Mouse (Mus musculus): ENCODE measurements at regions not wholly inside any gene's neighbourhood (a gene's known extent, or its start where the extent isn't known, plus 50 kb on each side); places are given as distances from the start of the nearest gene placed in this dataset.

DNA sequence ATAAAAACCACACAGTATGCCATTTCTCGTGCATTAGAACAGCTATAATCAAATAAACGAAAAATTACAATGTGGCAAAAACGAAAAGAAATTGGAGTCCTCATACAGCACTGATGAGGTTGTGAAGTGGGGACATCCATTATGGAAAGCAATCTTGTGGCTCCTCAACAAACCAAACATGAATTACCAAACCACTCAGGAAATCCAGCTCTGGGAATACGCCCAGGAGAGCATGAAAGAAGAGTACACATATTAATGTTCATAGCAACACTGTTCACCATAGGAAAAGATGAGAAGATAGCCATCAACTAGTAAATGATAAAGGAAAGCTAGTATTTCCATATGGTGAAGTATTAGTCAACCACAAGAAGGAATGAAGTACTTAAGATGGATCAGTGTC is 68.3 kb upstream of the Ptgfr start:
- in situ Hi-C loops (cut with MboI; ENCODE audit: low sequenced_read_pairs in 2 of 2, unreplicated experiment in 2 of 2) = no loop called here
- Histone ChIP-seq H3K4me1 (ENCODE audit: control insufficient read depth in 2 of 2, insufficient read depth in 2 of 2, low read length in 2 of 2, poor library complexity in 1 of 2) (no peaks in the 10 kb centered on the region), H3K36me3 (ENCODE audit: control insufficient read depth, insufficient read depth, low read length, poor library complexity, severe bottlenecking) (no peaks in the 10 kb centered on the region), H3K27ac (ENCODE audit: insufficient read depth, low read depth, low read length, poor library complexity, severe bottlenecking) (no peak overlapping the region), H3K4me3 (ENCODE audit: insufficient read depth in 1 of 2, low read depth in 1 of 2, low read length in 2 of 2, poor library complexity in 1 of 2, severe bottlenecking in 1 of 2) (no peak overlapping the region), H3K9ac (ENCODE audit: insufficient read depth, low read depth, low read length, poor library complexity, severe bottlenecking) (no peak overlapping the region), H3K9me3 (ENCODE audit: control insufficient read depth, insufficient read depth, low read depth, low read length) (no peaks in the 10 kb centered on the region)
- DNase-seq (ENCODE audit: low read depth, low spot score) = no peak
- TF ChIP-seq HCFC1 (IDR thresholded peaks at IDR 0.05; ENCODE audit: borderline replicate concordance, insufficient read depth, low read length) (no peak), MAFK (IDR thresholded peaks at IDR 0.05; ENCODE audit: insufficient read depth, low read depth, low read length) (no peak), ZNF384 (IDR thresholded peaks at IDR 0.05; ENCODE audit: low read depth, low read length) (no peak), ZC3H11A (IDR thresholded peaks at IDR 0.05; ENCODE audit: borderline replicate concordance, low read depth, low read length) (no peak), CHD2 (IDR thresholded peaks at IDR 0.05; ENCODE audit: low read depth, low read length) (no peak)

- DNase-seq (ENCODE audit: low read depth, low spot score) = no peak
- H3K9ac ChIP-seq (ENCODE audit: insufficient read depth, low read depth, low read length, poor library complexity, severe bottlenecking) = no peak overlapping the region
- H3K9me3 ChIP-seq (ENCODE audit: control insufficient read depth, insufficient read depth, low read depth, low read length) = no peaks in the 10 kb centered on the region
- TF ChIP-seq ZC3H11A (IDR thresholded peaks at IDR 0.05; ENCODE audit: borderline replicate concordance, low read depth, low read length) (no peak), HCFC1 (IDR thresholded peaks at IDR 0.05; ENCODE audit: borderline replicate concordance, insufficient read depth, low read length) (no peak), ZNF384 (IDR thresholded peaks at IDR 0.05; ENCODE audit: low read depth, low read length) (no peak), CHD2 (IDR thresholded peaks at IDR 0.05; ENCODE audit: low read depth, low read length) (no peak), MAFK (IDR thresholded peaks at IDR 0.05; ENCODE audit: insufficient read depth, low read depth, low read length) (no peak)
- H3K27ac ChIP-seq (ENCODE audit: insufficient read depth, low read depth, low read length, poor library complexity, severe bottlenecking) = no peak overlapping the region
- H3K4me3 ChIP-seq (ENCODE audit: insufficient read depth in 1 of 2, low read depth in 1 of 2, low read length in 2 of 2, poor library complexity in 1 of 2, severe bottlenecking in 1 of 2) = no peak overlapping the region
- peaks cover 0 to 2% of the 10 kb centered on the region in 2 experiments; a peak in 1 of 4 replicates for H3K4me1 ChIP-seq (ENCODE audit: control insufficient read depth in 2 of 2, insufficient read depth in 2 of 2, low read length in 2 of 2, poor library complexity in 1 of 2)
- no peaks in the 10 kb centered on the region for H3K36me3 ChIP-seq (ENCODE audit: control insufficient read depth, insufficient read depth, low read length, poor library complexity, severe bottlenecking)
- in situ Hi-C loops (cut with MboI; ENCODE audit: low sequenced_read_pairs in 2 of 2, unreplicated experiment in 2 of 2) = no loop called here
Measured at GRCm38 (mm10) chr3:151903169-151903568, 65.7 kb upstream of the Ptgfr start.

GRCm38 (mm10) chr3:151902216-151902827 is 64.9 kb upstream of the Ptgfr start:
- Histone ChIP-seq H3K36me3 (ENCODE audit: control insufficient read depth, insufficient read depth, low read length, poor library complexity, severe bottlenecking) (no peaks in the 10 kb centered on the region), H3K27ac (ENCODE audit: insufficient read depth, low read depth, low read length, poor library complexity, severe bottlenecking) (no peak overlapping the region), H3K9ac (ENCODE audit: insufficient read depth, low read depth, low read length, poor library complexity, severe bottlenecking) (no peak overlapping the region), H3K4me3 (ENCODE audit: insufficient read depth in 1 of 2, low read depth in 1 of 2, low read length in 2 of 2, poor library complexity in 1 of 2, severe bottlenecking in 1 of 2) (no peak overlapping the region), H3K9me3 (ENCODE audit: control insufficient read depth, insufficient read depth, low read depth, low read length) (no peaks in the 10 kb centered on the region), H3K4me1 (ENCODE audit: control insufficient read depth in 2 of 2, insufficient read depth in 2 of 2, low read length in 2 of 2, poor library complexity in 1 of 2) (peaks cover 0 to 2% of the 10 kb centered on the region in 2 experiments; a peak in 1 of 4 replicates)
- in situ Hi-C loops (cut with MboI; ENCODE audit: low sequenced_read_pairs in 2 of 2, unreplicated experiment in 2 of 2) = no loop called here
- TF ChIP-seq CHD2 (IDR thresholded peaks at IDR 0.05; ENCODE audit: low read depth, low read length) (no peak), MAFK (IDR thresholded peaks at IDR 0.05; ENCODE audit: insufficient read depth, low read depth, low read length) (no peak)
- DNase-seq (ENCODE audit: low read depth, low spot score) = no peak

GRCm38 (mm10) chr3:151899676-151900075 is 62.2 kb upstream of the Ptgfr start:
- Histone ChIP-seq H3K36me3 (ENCODE audit: control insufficient read depth, insufficient read depth, low read length, poor library complexity, severe bottlenecking) (no peaks in the 10 kb centered on the region), H3K9me3 (ENCODE audit: control insufficient read depth, insufficient read depth, low read depth, low read length) (no peaks in the 10 kb centered on the region), H3K9ac (ENCODE audit: insufficient read depth, low read depth, low read length, poor library complexity, severe bottlenecking) (no peak overlapping the region), H3K27ac (ENCODE audit: insufficient read depth, low read depth, low read length, poor library complexity, severe bottlenecking) (no peak overlapping the region), H3K4me3 (ENCODE audit: insufficient read depth in 1 of 2, low read depth in 1 of 2, low read length in 2 of 2, poor library complexity in 1 of 2, severe bottlenecking in 1 of 2) (no peak overlapping the region), H3K4me1 (ENCODE audit: control insufficient read depth in 2 of 2, insufficient read depth in 2 of 2, low read length in 2 of 2, poor library complexity in 1 of 2) (peaks cover 0 to 2% of the 10 kb centered on the region in 2 experiments; a peak in 1 of 4 replicates)
- TF ChIP-seq ZNF384 (IDR thresholded peaks at IDR 0.05; ENCODE audit: low read depth, low read length) = no peak
- TF ChIP-seq HCFC1 (IDR thresholded peaks at IDR 0.05; ENCODE audit: borderline replicate concordance, insufficient read depth, low read length) = no peak
- TF ChIP-seq ZC3H11A (IDR thresholded peaks at IDR 0.05; ENCODE audit: borderline replicate concordance, low read depth, low read length) = no peak
- TF ChIP-seq MAFK (IDR thresholded peaks at IDR 0.05; ENCODE audit: insufficient read depth, low read depth, low read length) = no peak
- no peak for TF ChIP-seq CHD2 (IDR thresholded peaks at IDR 0.05; ENCODE audit: low read depth, low read length)
- in situ Hi-C loops (cut with MboI; ENCODE audit: low sequenced_read_pairs in 2 of 2, unreplicated experiment in 2 of 2) = no loop called here
- no peak for DNase-seq (ENCODE audit: low read depth, low spot score)

GRCm38 (mm10) chr3:151899094-151899493 is 61.7 kb upstream of the Ptgfr start:
- no peak overlapping the region for H3K27ac ChIP-seq (ENCODE audit: insufficient read depth, low read depth, low read length, poor library complexity, severe bottlenecking)
- H3K9ac ChIP-seq (ENCODE audit: insufficient read depth, low read depth, low read length, poor library complexity, severe bottlenecking) = no peak overlapping the region
- TF ChIP-seq HCFC1 (IDR thresholded peaks at IDR 0.05; ENCODE audit: borderline replicate concordance, insufficient read depth, low read length) (no peak), CHD2 (IDR thresholded peaks at IDR 0.05; ENCODE audit: low read depth, low read length) (no peak), MAFK (IDR thresholded peaks at IDR 0.05; ENCODE audit: insufficient read depth, low read depth, low read length) (no peak), ZNF384 (IDR thresholded peaks at IDR 0.05; ENCODE audit: low read depth, low read length) (no peak), ZC3H11A (IDR thresholded peaks at IDR 0.05; ENCODE audit: borderline replicate concordance, low read depth, low read length) (no peak)
- in situ Hi-C loops (cut with MboI; ENCODE audit: low sequenced_read_pairs in 2 of 2, unreplicated experiment in 2 of 2) = no loop called here
- H3K9me3 ChIP-seq (ENCODE audit: control insufficient read depth, insufficient read depth, low read depth, low read length) = no peaks in the 10 kb centered on the region
- DNase-seq (ENCODE audit: low read depth, low spot score) = no peak
- no peak overlapping the region for H3K4me3 ChIP-seq (ENCODE audit: insufficient read depth in 1 of 2, low read depth in 1 of 2, low read length in 2 of 2, poor library complexity in 1 of 2, severe bottlenecking in 1 of 2)
- H3K36me3 ChIP-seq (ENCODE audit: control insufficient read depth, insufficient read depth, low read length, poor library complexity, severe bottlenecking) = no peaks in the 10 kb centered on the region
- H3K4me1 ChIP-seq (ENCODE audit: control insufficient read depth in 2 of 2, insufficient read depth in 2 of 2, low read length in 2 of 2, poor library complexity in 1 of 2) = peaks cover 0 to 2% of the 10 kb centered on the region in 2 experiments; a peak in 1 of 4 replicates

Measured in ES-E14 (cell line).